Mouse (Mus musculus): Measurements from ENCODE around the gene Tmcc3. TPM values are rescaled to one million over a fixed set of nuclear protein-coding genes. Genes with fewer than 3 reads are reported as not detected.

The Tmcc3 gene
- polyA plus RNA-seq, 1 experiment from 2014 or later: 2.3 TPM

DNA sequence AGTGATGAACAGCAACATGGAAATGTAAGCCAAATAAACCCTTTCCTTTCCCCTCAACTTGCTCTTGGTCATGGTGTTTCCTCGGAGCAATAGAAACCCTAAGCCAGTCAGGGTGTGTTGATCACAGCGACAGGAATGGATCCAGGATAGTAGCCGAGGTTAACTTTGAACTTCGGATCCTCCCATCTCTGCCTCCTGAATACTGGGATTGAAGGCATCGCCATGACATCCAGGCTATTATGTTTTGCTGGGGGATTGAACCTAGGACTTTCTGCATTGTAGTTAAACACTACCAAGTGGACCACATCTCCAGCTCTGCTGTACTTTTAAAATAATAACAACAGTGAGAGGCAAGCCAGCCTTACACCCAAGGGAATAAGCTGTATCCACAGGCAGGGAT lies 307.8 kb downstream of the Tmcc3 start:
- DNase-seq (ENCODE audit: extremely low spot score, low spot score): no peak
- no peak overlapping the region for H3K4me3 ChIP-seq
- peaks cover 43% of the 10 kb centered on the region for H3K27me3 ChIP-seq (ENCODE audit: poor library complexity, severe bottlenecking)
- no peaks in the 10 kb centered on the region for H3K9me3 ChIP-seq
- H3K4me1 ChIP-seq: peaks cover 37% of the 10 kb centered on the region
- no peak overlapping the region for H3K27ac ChIP-seq
- H3K36me3 ChIP-seq (replicated peaks): no peaks in the 10 kb centered on the region
- WGBS: 90% methylated on average over 5 of the region's 5 CpGs

GRCm38 (mm10) chr10:94620561-94620960 lies 308.8 kb downstream of the Tmcc3 start:
- Histone ChIP-seq H3K36me3 (replicated peaks) (no peaks in the 10 kb centered on the region), H3K4me3 (no peak overlapping the region), H3K27me3 (ENCODE audit: poor library complexity, severe bottlenecking) (peaks cover 53% of the 10 kb centered on the region), H3K9me3 (no peaks in the 10 kb centered on the region), H3K27ac (0 out of 2 replicates have a peak overlapping the region, but pooled peaks have one; percentile 16), H3K4me1 (peaks cover 37% of the 10 kb centered on the region)
- DNase-seq (ENCODE audit: extremely low spot score, low spot score): no peak
- WGBS: 65% methylated on average over 6 of the region's 6 CpGs

- Histone ChIP-seq H3K36me3 (replicated peaks) (no peaks in the 10 kb centered on the region), H3K27me3 (ENCODE audit: poor library complexity, severe bottlenecking) (peaks cover 63% of the 10 kb centered on the region), H3K4me1 (peaks cover 37% of the 10 kb centered on the region), H3K9me3 (no peaks in the 10 kb centered on the region), H3K27ac (peak overlapping the region; percentile 54), H3K4me3 (peak overlapping the region; percentile 29)
- DNase-seq (ENCODE audit: extremely low spot score, low spot score): peak; percentile 54
- WGBS: 10% methylated on average over 13 of the region's 13 CpGs
Observed at GRCm38 (mm10) chr10:94621420-94622225, 309.9 kb downstream of the Tmcc3 start.

DNA sequence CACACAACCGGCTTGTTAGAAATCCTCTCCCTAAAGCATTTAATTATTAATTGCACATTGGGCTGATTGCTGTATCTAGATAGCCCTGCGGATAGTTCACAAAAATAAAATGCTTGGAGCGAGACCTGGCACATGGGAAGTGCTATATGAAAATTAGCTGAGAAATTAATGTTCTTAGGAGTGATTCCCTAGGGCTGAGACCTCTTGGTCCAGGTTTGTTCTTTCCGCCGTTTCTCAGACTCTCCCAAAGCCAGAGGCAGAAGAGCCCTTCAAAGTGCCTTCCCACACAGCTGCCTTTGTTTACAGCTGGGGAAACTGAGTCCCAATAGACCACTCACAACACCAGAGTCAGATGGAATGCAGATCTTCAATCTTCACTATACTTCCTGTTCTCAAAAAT lies 310.5 kb downstream of the Tmcc3 start:
- no peaks in the 10 kb centered on the region for H3K36me3 ChIP-seq (replicated peaks)
- no peaks in the 10 kb centered on the region for H3K9me3 ChIP-seq
- DNase-seq (ENCODE audit: extremely low spot score, low spot score): no peak
- H3K4me1 ChIP-seq: peaks cover 37% of the 10 kb centered on the region
- peak overlapping the region; percentile 60; the same call in 1 of the 2 replicates for H3K27ac ChIP-seq
- WGBS: 39% methylated on average over 5 of the region's 5 CpGs
- peaks cover 67% of the 10 kb centered on the region for H3K27me3 ChIP-seq (ENCODE audit: poor library complexity, severe bottlenecking)
- H3K4me3 ChIP-seq: peak overlapping the region; percentile 29

- Histone ChIP-seq H3K9me3 (no peaks in the 10 kb centered on the region), H3K36me3 (replicated peaks) (no peaks in the 10 kb centered on the region), H3K4me3 (no peak overlapping the region), H3K4me1 (peaks cover 37% of the 10 kb centered on the region), H3K27me3 (ENCODE audit: poor library complexity, severe bottlenecking) (peaks cover 67% of the 10 kb centered on the region), H3K27ac (peak overlapping the region; percentile 60)
- 48% methylated on average over 9 of the region's 9 CpGs for WGBS
- DNase-seq (ENCODE audit: extremely low spot score, low spot score): no peak
Observed at GRCm38 (mm10) chr10:94622828-94623227, 311.1 kb downstream of the Tmcc3 start.

DNA sequence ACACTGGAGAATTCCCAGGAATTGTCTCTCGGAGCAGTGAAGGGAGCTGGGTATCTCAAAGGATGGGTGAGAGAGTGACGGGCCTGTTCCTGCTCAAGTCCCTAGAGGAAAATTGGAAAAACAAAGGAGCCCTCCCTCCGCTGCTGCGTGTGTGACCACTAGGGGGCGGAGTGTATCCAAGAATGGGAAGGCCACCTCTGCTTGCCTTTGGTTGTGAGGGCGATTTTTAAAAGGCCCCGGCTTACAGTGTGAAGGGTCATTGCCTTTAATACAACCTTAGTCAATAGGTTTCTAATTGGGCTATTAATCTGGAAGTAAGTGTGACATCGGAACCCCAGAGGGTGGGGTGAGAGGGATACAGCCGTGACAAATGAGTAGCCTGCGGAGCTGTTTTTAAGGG lies 311.9 kb downstream of the Tmcc3 start:
- Histone ChIP-seq H3K27me3 (ENCODE audit: poor library complexity, severe bottlenecking) (peaks cover 67% of the 10 kb centered on the region), H3K36me3 (replicated peaks) (no peaks in the 10 kb centered on the region), H3K9me3 (no peaks in the 10 kb centered on the region), H3K4me3 (no peak overlapping the region), H3K4me1 (peaks cover 37% of the 10 kb centered on the region), H3K27ac (0 out of 2 replicates have a peak overlapping the region, but pooled peaks have one; percentile 60)
- WGBS: 3% methylated on average over 10 of the region's 10 CpGs
- DNase-seq (ENCODE audit: extremely low spot score, low spot score): peak; percentile 87

DNA sequence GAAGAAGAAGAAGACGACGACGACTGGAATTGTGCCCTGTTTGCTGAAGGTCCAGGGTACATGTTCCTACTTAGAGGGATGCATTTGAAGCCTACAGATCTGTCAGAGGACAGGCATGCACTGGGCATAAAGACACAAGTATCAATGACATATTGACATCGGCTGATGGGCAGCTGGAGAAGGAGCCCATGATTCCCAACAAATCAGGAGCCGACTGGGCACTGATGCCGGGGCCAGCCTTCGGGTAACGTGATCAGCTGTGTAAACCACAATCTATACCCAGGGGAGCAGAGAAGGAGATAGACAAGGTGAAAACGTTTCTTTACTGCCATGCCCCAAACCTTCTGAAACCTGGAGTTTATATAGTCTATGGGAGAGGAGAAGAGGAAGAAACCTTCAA lies 313.3 kb downstream of the Tmcc3 start:
- DNase-seq (ENCODE audit: extremely low spot score, low spot score): no peak
- Histone ChIP-seq H3K4me1 (peaks cover 37% of the 10 kb centered on the region), H3K27ac (no peak overlapping the region), H3K4me3 (no peak overlapping the region), H3K27me3 (ENCODE audit: poor library complexity, severe bottlenecking) (peaks cover 61% of the 10 kb centered on the region), H3K36me3 (replicated peaks) (no peaks in the 10 kb centered on the region), H3K9me3 (no peaks in the 10 kb centered on the region)
- WGBS: 93% methylated on average over 9 of the region's 9 CpGs

DNA sequence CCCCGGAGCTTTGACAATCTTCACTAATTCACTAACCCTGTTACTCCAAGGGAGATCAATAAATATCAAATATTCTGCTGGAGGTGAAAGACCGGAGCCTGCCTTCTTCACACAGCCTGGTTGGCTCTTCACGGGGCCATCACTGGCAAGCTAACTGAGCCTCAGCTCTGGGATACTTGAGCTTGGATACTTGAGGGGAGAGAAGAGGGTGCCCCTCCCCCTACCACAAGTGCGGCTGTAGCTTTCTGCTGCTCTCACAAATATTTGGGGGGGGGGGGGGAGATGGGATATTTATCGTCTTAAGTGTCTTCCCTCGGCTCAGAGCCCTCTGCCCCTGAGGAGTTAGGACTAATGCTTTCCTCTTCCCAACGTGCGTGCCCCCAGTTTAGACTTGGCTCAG lies 313.9 kb downstream of the Tmcc3 start:
- Histone ChIP-seq H3K27me3 (ENCODE audit: poor library complexity, severe bottlenecking) (peaks cover 55% of the 10 kb centered on the region), H3K9me3 (no peaks in the 10 kb centered on the region), H3K4me1 (peaks cover 34% of the 10 kb centered on the region), H3K36me3 (replicated peaks) (no peaks in the 10 kb centered on the region), H3K4me3 (no peak overlapping the region), H3K27ac (no peak overlapping the region)
- no peak for DNase-seq (ENCODE audit: extremely low spot score, low spot score)
- WGBS: 84% methylated on average over 8 of the region's 8 CpGs

DNA sequence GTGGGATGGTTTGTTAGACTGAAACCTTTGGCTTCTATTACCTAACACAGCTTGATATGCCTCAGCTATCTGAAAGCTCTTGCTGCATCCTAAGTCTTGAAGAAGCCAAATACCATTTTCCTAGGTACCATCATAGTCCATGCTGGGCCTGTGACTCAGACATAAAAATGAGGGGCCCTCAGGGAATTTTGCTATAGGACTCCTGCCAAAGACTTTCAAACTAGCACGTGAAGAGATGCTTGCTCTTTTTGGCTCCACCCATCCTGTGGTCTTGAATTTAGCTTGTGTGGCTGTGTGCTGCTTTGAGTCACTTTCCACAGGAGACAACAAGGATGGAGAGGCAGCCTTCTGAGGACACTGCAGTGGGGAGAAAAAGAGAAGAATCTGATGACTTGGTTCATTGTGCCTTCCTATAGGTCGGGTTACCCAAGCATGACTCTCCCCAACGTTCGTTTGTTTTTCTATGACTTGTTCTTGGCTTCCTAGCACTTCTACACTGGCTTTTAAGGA lies 319.1 kb downstream of the Tmcc3 start:
- Histone ChIP-seq H3K4me3 (no peak overlapping the region), H3K4me1 (0 out of 2 replicates have a peak, but pooled peaks cover 2% of the 10 kb centered on the region), H3K27ac (no peak overlapping the region), H3K9me3 (no peaks in the 10 kb centered on the region), H3K27me3 (ENCODE audit: poor library complexity, severe bottlenecking) (peaks cover 12% of the 10 kb centered on the region), H3K36me3 (replicated peaks) (no peaks in the 10 kb centered on the region)
- DNase-seq (ENCODE audit: extremely low spot score, low spot score): no peak
- WGBS: 79% methylated on average over 4 of the region's 4 CpGs

DNA sequence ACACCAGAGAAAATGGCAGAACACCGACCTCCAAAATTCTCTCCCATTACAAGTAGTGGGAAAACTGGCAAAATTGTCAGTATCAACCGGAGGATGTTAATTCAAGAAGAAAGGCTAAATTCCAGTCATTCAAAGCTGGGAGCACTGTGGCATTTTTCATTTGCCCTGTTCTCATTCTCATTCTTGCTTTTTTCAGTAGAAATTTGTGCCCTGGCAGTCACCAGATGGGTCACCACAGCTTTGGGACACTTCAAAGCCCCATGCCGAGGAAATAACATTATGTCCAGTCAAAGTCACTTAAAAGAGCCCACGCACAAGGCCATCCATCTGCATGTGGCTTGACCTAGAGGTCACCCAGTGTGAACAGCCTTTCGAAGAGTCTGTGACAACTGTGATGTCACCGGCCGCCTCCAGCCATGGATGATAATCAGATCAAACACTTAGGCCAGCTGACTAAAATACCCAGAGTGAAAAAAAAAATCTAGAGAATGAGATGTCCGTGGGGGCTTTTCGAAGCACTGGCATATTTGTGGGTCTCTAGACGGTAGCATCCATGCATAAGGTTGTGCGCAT lies 319.9 kb downstream of the Tmcc3 start:
- Histone ChIP-seq H3K36me3 (replicated peaks) (no peaks in the 10 kb centered on the region), H3K9me3 (no peaks in the 10 kb centered on the region), H3K4me1 (0 out of 2 replicates have a peak, but pooled peaks cover 2% of the 10 kb centered on the region), H3K27ac (no peak overlapping the region), H3K27me3 (ENCODE audit: poor library complexity, severe bottlenecking) (peaks cover 4% of the 10 kb centered on the region; the same call in 1 of the 2 replicates), H3K4me3 (no peak overlapping the region)
- DNase-seq (ENCODE audit: extremely low spot score, low spot score): no peak
- 74% methylated on average over 11 of the region's 11 CpGs for WGBS

DNA sequence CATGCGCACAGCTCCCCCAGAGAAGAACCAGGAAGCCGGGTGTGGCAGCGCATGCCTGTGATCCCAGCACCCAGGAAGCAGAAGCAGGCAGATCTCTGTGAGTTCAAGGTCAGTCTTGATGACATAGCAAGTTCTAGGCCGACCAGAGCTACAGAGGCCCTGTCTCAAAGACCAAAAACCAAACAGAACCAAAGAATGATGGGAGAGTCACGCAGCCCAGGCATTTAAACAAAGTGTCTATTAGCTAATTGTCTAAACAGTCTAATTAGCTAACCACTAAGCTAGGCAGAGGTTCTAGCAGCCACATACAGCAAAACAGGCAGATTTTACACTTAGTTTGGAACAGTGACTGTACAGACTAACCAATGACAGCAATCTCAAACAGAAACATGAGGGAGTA lies 320.5 kb downstream of the Tmcc3 start:
- DNase-seq (ENCODE audit: extremely low spot score, low spot score): no peak
- Histone ChIP-seq H3K27me3 (ENCODE audit: poor library complexity, severe bottlenecking) (no peaks in the 10 kb centered on the region), H3K4me1 (0 out of 2 replicates have a peak, but pooled peaks cover 2% of the 10 kb centered on the region), H3K27ac (no peak overlapping the region), H3K36me3 (replicated peaks) (no peaks in the 10 kb centered on the region), H3K9me3 (no peaks in the 10 kb centered on the region), H3K4me3 (no peak overlapping the region)
- WGBS: 91% methylated on average over 5 of the region's 5 CpGs

DNA sequence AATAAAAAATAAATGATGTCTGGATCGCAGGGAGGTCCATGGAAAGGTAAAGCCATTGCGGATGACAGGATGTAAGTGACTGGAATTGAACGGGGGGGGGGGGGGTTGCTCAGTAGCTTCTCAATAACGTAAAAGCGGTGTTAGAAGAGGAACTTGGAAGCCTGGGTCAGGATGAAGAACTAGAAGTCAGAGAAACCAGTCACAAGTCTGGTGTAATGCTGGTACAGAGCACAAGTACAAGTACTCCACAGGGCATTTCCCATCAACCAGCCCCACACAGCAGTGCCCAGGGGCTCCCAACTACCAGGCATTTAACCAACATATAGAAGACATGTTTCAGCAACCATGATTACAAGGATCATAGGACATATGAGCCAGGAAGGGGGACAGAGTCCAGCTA lies 326.9 kb downstream of the Tmcc3 start:
- H3K4me3 ChIP-seq: no peak overlapping the region
- WGBS: 89% methylated on average over 5 of the region's 5 CpGs
- H3K4me1 ChIP-seq: no peaks in the 10 kb centered on the region
- H3K36me3 ChIP-seq (replicated peaks): no peaks in the 10 kb centered on the region
- H3K9me3 ChIP-seq: no peaks in the 10 kb centered on the region
- no peaks in the 10 kb centered on the region for H3K27me3 ChIP-seq (ENCODE audit: poor library complexity, severe bottlenecking)
- no peak overlapping the region for H3K27ac ChIP-seq
- no peak for DNase-seq (ENCODE audit: extremely low spot score, low spot score)

DNA sequence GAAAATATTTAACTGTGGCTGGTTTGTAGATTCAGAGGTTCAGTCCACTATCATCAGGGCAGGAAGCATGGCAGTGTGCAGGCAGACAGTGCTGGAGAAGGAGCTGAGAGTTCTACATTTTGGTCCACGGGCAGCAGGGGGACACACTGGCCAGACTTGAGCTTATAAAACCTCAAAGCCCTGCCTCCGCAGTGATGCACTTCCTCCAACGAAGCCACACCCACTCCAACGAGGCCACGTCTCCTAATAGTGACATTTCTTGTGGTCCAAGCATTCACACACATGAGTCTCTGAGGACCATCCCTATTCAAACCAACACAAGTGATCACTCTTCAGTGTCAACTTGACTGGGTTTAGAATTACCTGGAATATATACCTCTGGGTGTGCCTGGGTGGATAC lies 327.5 kb downstream of the Tmcc3 start:
- no peak for DNase-seq (ENCODE audit: extremely low spot score, low spot score)
- no peak overlapping the region for H3K27ac ChIP-seq
- 88% methylated on average over 5 of the region's 5 CpGs for WGBS

More for the DNA sequence above, 327.5 kb downstream of the Tmcc3 start:
- Histone ChIP-seq H3K27me3 (ENCODE audit: poor library complexity, severe bottlenecking) (no peaks in the 10 kb centered on the region), H3K9me3 (no peaks in the 10 kb centered on the region), H3K36me3 (replicated peaks) (no peaks in the 10 kb centered on the region), H3K4me3 (no peak overlapping the region), H3K4me1 (no peaks in the 10 kb centered on the region)
